Mouse (Mus musculus) adrenal gland, postnatal 36 days (tissue): Measurements from ENCODE around the gene Olfr186. TPM values are rescaled to one million over a fixed set of nuclear protein-coding genes. Genes with fewer than 3 reads are reported as not detected.
"Not testable (repeated sequence)": the region's sequence is repeated elsewhere in the genome, so short reads cannot be mapped to it uniquely, and the experiment has no call there.

Source experiments
- DNase-seq, 2 experiments: peaks; one replicate each; pipeline ENCODE4 v3.0.0; 2021; ENCODE audit warnings: mixed read lengths in 1 of 2
- long read RNA-seq, 2 experiments: library from polyadenylated mRNA; stranded (forward); transcript quantifications; one replicate each; pipeline ENCODE4 v2.0.0; 2021; ENCODE audit warnings: borderline sequencing depth in 2 of 2
- total RNA-seq, 2 experiments: library from RNA; stranded (reverse); gene quantifications; 2 replicates each; pipeline ENCODE4 v1.2.3; 2021

The Olfr186 gene
- total RNA-seq = not detected
- long read RNA-seq, experiment 1 = 0 reads
- long read RNA-seq, experiment 2 = 0 reads

GRCm38 (mm10) chr16:59030191-59030590, at the start of gene Olfr186:
Gene Olfr186 (minus strand): TSS chr16:59030291.
- DNase-seq = no peak

GRCm38 (mm10) chr16:59077905-59078304, 47.8 kb upstream of the Olfr186 start, which contains the start of gene Olfr190:
Gene Olfr190 (minus strand): TSS chr16:59078005.
- no peak for DNase-seq

GRCm38 (mm10) chr16:59073520-59073919, 43.4 kb upstream of the Olfr186 start:
- DNase-seq = no peak

- DNase-seq = no peak
Measured at GRCm38 (mm10) chr16:59071755-59072154, 41.7 kb upstream of the Olfr186 start.

GRCm38 (mm10) chr16:59062411-59062810, 32.3 kb upstream of the Olfr186 start:
- DNase-seq = not testable (repeated sequence)

GRCm38 (mm10) chr16:59049286-59049685, 19.2 kb upstream of the Olfr186 start:
- DNase-seq = not testable (repeated sequence)

- no peak for DNase-seq
Measured at GRCm38 (mm10) chr16:59048860-59049259, 18.8 kb upstream of the Olfr186 start.

GRCm38 (mm10) chr16:59047579-59047978, 17.5 kb upstream of the Olfr186 start:
- DNase-seq = no peak

- no peak for DNase-seq
Measured at GRCm38 (mm10) chr16:59045835-59046234, 15.7 kb upstream of the Olfr186 start.

- DNase-seq = no peak
Measured at GRCm38 (mm10) chr16:59039710-59040109, 9.6 kb upstream of the Olfr186 start, which contains the start of gene Olfr187. Gene Olfr187 (minus strand): TSS chr16:59039767.

GRCm38 (mm10) chr16:59013357-59014018, 16.6 kb downstream of the Olfr186 start:
- no peak for DNase-seq

- DNase-seq = no peak
Measured at GRCm38 (mm10) chr16:59007146-59007545, 22.9 kb downstream of the Olfr186 start.

GRCm38 (mm10) chr16:58995057-58995456, 35.0 kb downstream of the Olfr186 start, which contains the start of gene Olfr183:
Gene Olfr183 (plus strand): TSS chr16:58995357.
- DNase-seq = no peak

Other genes with a start within 250 kb of the Olfr186 start
- not detected for gene Olfr173, start 230.0 kb downstream of the Olfr186 start, total RNA-seq
- not detected for gene Olfr175-ps1, start 203.5 kb downstream of the Olfr186 start, total RNA-seq
- gene Olfr177, start 155.5 kb downstream of the Olfr186 start, total RNA-seq = not detected
- not detected for gene Olfr178, start 138.2 kb downstream of the Olfr186 start, total RNA-seq
- not detected for gene Olfr181, start 101.5 kb downstream of the Olfr186 start, total RNA-seq
- not detected for gene Olfr180, start 100.9 kb downstream of the Olfr186 start, total RNA-seq
- not detected for gene Olfr183, start 34.9 kb downstream of the Olfr186 start, total RNA-seq
- gene Olfr187, start 9.5 kb upstream of the Olfr186 start, total RNA-seq = not detected
- gene Olfr190, start 47.7 kb upstream of the Olfr186 start, total RNA-seq = not detected
- not detected for gene Olfr191, start 59.5 kb upstream of the Olfr186 start, total RNA-seq
- not detected for gene Olfr193, start 81.6 kb upstream of the Olfr186 start, total RNA-seq
- gene Olfr194, start 90.8 kb upstream of the Olfr186 start, total RNA-seq = not detected
- gene Olfr195, start 116.8 kb upstream of the Olfr186 start, total RNA-seq = not detected
- gene Olfr196, start 140.2 kb upstream of the Olfr186 start, total RNA-seq = not detected
- gene Olfr198, start 173.2 kb upstream of the Olfr186 start, total RNA-seq = not detected
- gene Olfr199, start 189.5 kb upstream of the Olfr186 start, total RNA-seq = not detected
- not detected for gene Olfr201, start 242.3 kb upstream of the Olfr186 start, total RNA-seq